Mouse (Mus musculus) thymus, adult 18-20 months (tissue): ENCODE results near the gene Acoxl.

Source experiments
- DNase-seq, 2 experiments: peaks; one replicate each; pipeline ENCODE4 v3.0.0; 2022; ENCODE audit warnings: mixed read lengths in 2 of 2

Acoxl gene

GRCm38 (mm10) chr2:128038259-128038890 is 199.7 kb downstream of the Acoxl start:
- no peak for DNase-seq

GRCm38 (mm10) chr2:128041066-128041750 is 202.5 kb downstream of the Acoxl start:
- peak; percentile 30 to 70 for DNase-seq

GRCm38 (mm10) chr2:128046454-128046853 is 207.8 kb downstream of the Acoxl start:
- DNase-seq, result no peak

GRCm38 (mm10) chr2:128054905-128055304 is 216.2 kb downstream of the Acoxl start:
- no peak for DNase-seq

DNA sequence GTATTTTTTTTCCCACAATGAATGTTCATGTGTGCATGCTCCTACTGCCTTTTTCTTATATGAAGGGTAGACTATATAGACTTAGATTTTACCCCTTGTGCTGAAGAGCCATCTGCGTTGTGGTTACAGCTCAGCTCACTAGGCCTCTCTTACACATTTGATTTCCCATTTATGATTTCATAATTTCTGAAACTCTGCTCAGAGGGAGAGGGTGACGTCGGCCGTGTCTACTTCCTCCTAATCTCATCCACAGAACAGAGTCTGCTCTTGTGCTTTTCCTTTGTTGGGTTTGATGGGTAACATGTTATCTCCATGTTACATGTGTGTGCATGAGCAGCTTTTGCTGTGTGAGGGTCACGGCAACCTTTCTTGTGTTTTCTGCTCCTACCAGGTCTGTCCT is 219.2 kb downstream of the Acoxl start:
- no peak for DNase-seq

- DNase-seq, result no peak
Measured at GRCm38 (mm10) chr2:128058627-128059026, 220.0 kb downstream of the Acoxl start.

DNA sequence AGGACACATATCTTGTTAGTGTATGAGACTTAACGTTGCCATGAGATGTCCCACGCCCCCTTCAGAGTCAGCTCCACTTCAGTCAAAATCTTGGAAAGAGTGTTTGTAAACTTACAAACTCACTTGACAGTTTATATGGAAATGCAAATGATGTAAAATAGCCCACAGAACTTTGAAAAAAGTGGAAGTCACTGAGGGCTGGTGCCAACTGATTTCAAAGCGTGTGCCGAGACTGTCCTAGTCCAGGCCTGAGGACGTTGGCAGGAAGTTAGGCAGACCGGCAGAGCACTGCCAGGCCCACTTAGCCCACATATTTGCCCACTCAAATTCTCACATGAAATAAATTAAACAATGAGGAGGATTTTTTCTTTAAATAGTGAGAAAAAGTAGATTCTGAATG is 221.5 kb downstream of the Acoxl start:
- DNase-seq, result no peak

- DNase-seq, result no peak
Measured at GRCm38 (mm10) chr2:128060680-128061287, 222.1 kb downstream of the Acoxl start.

- DNase-seq, result no peak
Measured at GRCm38 (mm10) chr2:128061491-128061890, 222.8 kb downstream of the Acoxl start.

- no peak for DNase-seq
Measured at GRCm38 (mm10) chr2:128062756-128063155, 224.1 kb downstream of the Acoxl start.

DNA sequence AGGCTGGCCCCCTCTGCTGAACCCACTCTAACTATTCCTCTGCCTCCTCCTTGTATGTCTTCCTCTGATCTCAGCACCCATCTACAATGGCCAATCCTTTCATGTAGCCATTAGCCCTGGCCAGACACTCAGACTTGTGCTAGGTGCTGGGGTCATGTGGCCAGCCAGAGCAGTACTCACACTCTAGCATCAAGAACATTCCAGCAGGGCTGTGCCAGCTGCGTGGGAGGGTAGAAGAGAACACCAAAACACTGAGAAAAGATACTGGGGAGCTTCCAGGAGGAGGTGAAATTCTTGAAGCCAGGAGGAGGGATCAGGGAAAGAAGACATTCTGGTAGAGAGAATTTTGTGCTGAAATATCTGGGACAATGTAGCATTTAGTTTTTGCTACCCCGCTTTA is 226.3 kb downstream of the Acoxl start:
- no peak for DNase-seq

DNA sequence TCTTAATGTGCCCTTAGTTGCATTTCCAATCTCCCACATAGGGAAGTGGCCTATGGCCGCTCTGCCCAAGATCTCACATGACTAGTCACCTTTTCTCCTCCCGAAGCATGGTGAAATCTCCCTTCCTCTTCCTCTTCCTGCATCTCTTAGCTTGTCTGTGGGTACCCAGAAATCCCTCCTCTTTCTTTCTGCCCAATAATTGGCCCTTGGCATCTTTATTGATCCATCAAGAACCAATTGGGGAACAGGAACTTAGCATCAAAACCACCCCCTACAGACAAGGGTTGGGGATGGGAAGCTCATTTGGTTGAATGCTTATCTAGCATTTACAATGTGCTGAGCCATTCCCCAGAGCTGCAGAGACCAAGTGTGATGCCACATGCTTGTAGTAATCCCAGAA is 226.9 kb downstream of the Acoxl start:
- DNase-seq, result no peak

DNA sequence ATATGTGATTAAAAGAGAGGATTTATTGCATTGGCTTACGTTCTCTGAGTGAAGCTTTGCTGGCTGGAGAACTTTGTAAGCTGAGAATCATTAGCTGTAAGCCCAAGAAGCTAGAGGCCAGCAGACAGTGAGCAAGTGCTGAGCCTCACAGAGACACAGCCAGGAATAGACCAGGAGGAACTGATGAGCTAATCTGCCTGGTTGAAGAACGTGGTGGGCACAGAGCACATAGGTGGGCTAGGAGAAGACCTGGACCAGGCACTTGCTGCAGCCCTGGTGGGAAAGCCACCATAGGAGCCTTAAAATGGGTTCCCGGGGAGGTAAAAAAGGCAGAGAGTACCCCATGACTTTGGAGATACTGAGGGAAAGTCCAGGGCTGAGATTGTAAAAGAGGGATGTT is 228.5 kb downstream of the Acoxl start:
- no peak for DNase-seq

DNA sequence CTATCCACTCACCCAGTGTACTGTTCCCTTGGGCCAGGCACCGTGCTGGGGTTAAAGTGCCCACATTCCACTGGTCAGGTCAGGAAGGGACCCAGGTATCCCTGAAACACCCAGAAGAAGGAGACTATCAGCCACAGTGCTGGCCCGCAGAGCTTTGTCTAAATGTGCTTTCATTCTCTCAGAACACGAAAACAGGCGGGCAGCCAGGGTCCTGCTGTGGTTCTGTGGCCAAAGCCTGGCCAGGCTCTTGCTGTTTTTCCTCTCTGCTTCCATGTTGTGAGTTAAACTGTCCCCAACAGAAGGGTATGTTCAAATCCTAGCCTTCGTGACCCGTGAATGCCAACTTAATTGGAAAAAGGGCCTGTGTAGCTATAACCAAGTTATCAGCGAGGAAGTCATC is 228.9 kb downstream of the Acoxl start:
- DNase-seq, result no peak

DNA sequence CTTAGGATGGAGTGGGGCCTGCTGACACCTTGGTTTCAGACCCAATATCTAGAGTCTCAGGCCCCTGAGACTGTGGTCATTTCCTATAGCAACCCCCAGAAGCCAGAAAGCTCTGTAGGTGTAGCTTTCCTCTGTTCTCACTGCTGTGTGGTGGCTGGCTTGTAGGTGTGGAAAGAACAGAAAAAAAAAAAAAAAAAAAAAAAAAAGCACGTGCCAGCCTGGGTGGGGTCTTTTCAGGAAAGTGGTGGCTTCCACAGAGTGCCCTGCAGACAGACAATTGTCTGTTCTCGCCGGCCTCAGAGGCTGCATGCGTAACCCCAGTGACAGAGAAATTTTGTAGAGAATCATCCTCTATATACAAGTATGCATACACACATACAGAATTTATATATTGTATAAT is 229.5 kb downstream of the Acoxl start:
- no peak for DNase-seq

DNA sequence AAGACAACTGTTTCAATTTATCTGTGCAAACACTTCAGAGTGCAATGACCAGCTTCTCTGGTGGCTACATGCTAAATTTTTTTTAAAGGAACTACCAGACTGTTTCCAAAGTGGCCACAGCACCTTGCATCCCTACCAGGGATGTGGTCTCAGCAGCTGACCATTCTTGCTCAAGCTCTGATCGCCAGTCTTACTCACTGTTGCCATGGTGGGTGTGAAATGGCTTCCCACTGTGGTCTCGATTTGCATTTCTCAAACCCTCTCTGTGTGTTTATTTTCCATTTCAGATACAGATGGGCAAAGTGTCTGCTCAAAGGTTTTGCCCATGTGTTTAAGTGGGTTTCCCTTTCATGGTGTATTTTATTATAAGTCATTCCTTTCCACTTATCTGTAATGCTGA is 230.3 kb downstream of the Acoxl start:
- DNase-seq, result no peak

DNA sequence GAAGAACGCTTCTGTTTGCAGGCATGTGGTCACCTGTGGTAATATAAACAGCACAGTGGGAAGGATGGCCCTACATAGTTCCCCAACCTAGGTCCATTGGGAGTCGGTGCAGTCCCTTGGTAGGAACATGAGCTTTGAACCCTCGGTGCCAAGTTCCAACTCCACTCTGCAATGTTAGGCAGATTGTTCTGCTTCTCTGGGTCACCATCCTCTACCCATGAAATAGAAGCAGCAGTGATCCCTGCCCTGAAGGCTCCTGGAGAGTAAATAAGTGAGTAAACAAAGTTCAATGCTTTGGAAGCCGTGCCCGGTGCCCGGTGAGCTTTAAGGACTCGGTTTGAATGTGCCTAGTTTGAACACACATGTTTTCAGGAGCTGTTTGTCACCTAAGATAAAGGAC is 233.1 kb downstream of the Acoxl start:
- DNase-seq, result no peak

GRCm38 (mm10) chr2:128072944-128073343 is 234.3 kb downstream of the Acoxl start:
- no peak for DNase-seq

DNA sequence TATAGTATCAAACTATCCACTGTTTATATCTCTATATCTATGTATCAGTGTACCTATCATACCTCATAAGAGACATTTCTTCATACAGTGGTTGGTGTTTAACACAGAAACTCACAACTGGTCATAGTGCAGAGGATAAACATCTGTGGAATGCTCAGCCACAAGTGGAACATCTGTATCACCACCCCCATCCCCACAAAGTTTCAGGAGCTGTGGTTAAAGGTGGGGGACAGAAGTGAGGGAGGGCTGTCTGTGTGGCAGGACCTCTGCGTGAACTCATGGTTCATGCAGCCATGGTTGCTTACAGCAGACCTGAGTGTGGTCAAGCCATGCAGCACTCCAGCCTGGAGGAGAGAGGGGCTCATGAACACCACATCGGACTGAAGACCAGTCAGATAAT is 234.9 kb downstream of the Acoxl start:
- no peak for DNase-seq

DNA sequence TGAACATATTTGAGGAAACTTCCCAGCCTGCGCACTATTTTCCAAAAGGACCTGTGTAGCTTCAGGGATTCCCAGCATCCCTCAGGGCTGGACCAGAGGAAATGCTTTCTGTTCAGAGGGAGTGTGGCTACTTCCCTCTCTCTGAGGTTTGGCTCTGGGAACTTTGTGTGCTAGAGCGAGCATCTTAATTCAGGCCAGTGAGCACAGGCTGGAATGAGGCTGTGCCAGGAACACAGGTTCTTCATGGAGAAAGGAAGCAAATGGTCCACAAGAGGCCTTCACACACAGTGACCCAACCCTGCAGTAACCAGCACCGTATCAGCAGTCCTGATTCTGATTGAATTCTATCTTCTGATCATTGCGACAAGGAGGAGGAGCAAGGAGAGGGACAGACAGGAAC is 238.3 kb downstream of the Acoxl start:
- DNase-seq, result no peak

GRCm38 (mm10) chr2:128078859-128079258 is 240.2 kb downstream of the Acoxl start:
- peak; percentile 40 to 42 for DNase-seq

DNA sequence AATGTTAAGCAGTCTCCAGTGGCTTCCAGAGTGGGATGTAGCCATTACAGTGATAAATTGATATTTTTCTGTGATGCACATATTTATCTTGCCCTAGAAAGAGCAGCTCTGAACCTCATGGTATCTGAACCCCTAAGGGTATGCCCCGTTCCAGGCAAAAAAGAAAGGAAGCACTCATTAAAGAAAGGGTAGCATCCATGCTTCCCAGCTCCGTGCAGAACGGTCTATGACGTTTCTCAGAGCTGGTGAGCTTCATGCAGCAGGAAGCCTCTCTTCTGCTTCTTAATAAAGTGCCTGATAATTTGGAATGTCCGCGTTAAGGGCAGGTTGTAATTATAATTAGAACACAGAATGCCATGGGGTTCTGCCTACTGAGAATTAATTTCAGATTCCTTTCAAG is 240.6 kb downstream of the Acoxl start:
- no peak for DNase-seq

DNA sequence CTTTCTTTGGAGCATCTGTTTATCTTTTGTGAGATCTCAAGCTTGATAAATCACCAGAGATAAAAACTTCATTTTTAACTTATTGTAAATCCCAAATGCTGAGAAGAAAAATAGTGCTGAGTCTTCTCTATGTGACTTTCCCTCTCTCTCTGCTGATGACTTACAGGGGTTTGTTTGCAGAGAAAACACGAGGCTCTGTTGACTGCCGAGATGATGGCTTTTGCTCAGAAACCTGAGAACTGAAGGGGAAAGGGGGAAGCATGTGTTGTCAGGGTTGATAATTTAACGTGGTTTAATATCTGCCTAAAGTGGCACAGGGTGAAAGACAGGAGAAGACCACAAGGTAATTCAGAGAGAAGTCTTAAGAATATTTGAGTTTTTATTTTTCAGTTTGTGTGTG is 245.2 kb downstream of the Acoxl start:
- DNase-seq, result no peak

GRCm38 (mm10) chr2:128084607-128085006 is 245.9 kb downstream of the Acoxl start:
- DNase-seq, result no peak
